Mouse (Mus musculus): ENCODE data around the gene Gm17622. TPM values are rescaled to one million over a fixed set of nuclear protein-coding genes. Genes with fewer than 3 reads are reported as not detected.

The Gm17622 gene
- polyA plus RNA-seq, 1 experiment from 2014 or later = not detected

DNA sequence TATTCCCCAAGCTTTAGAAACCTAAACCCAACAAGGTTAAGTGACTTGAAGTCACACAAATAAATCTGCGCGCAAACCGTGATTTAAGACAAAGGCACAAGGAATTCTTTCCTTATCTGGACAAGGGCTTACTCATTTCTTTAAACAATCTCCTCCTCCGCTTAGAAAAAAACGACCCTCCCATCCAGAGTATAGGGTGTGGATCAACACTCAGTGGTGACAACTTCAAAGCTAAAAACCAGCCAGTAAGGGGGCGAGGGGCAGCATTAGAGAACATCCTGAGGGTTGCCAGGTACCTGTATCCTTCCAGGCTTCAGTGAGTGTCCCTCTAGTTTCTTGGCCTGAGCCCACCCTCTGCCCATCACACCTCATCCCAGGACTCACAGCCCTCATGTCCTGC, 20.0 kb upstream of the Gm17622 start:
- no peak overlapping the region for H3K27ac ChIP-seq
- ATAC-seq (ENCODE audit: insufficient number of reproducible peaks, low FRiP score, low TSS enrichment, low read depth) = no peak
- no peak overlapping the region for H3K9ac ChIP-seq

GRCm38 (mm10) chr13:96470957-96471356, 19.6 kb upstream of the Gm17622 start, which contains the start of gene Ankdd1b:
Gene Ankdd1b, minus strand, starts transcription at chr13:96471198.
- Histone ChIP-seq H3K27ac (no peak within 1 kb of the TSS), H3K9ac (no peak within 1 kb of the TSS), H3K36me3 (no peaks in the 10 kb centered on the region), H3K4me1 (peaks cover 3% of the 10 kb centered on the region; the same call in 1 of the 2 replicates), H3K4me3 (no peak within 1 kb of the TSS), H3K27me3 (no peaks in the 10 kb centered on the region), H3K4me2 (no peak within 1 kb of the TSS), H3K9me3 (no peaks in the 10 kb centered on the region)
- no peak for ATAC-seq (ENCODE audit: insufficient number of reproducible peaks, low FRiP score, low TSS enrichment, low read depth)
- 80% methylated on average over 14 of the region's 14 CpGs for WGBS

More for the DNA sequence above, 20.0 kb upstream of the Gm17622 start:
- H3K36me3 ChIP-seq = no peaks in the 10 kb centered on the region
- peaks cover 3% of the 10 kb centered on the region; the same call in 1 of the 2 replicates for H3K4me1 ChIP-seq
- H3K9me3 ChIP-seq = no peaks in the 10 kb centered on the region
- no peak overlapping the region for H3K4me2 ChIP-seq
- H3K27me3 ChIP-seq = no peaks in the 10 kb centered on the region
- 82% methylated on average over 6 of the region's 6 CpGs for WGBS
- no peak overlapping the region for H3K4me3 ChIP-seq

DNA sequence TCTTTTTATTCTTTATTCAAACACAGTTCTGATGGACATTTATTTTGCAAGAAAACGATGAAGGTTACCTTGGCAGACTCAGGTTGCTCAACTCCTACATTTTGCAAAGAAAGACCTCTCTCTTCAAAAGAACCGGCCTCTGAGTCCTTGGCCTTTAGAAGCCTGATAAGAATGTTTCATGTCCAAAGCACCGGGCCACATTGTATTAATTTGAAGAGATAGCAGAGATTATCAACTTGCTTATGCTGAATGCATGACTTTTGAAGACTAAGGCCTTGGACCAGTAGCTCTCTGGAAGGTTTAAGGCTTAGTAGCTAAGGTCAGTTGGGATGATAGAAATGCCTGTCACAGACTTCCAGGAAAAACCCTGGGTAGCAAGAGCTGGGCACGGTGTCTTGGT, 13.3 kb upstream of the Gm17622 start:
- Histone ChIP-seq H3K4me1 (no peaks in the 10 kb centered on the region), H3K9ac (no peak overlapping the region), H3K9me3 (no peaks in the 10 kb centered on the region), H3K27me3 (no peaks in the 10 kb centered on the region), H3K36me3 (0 out of 2 replicates have a peak, but pooled peaks cover 3% of the 10 kb centered on the region), H3K4me3 (no peak overlapping the region), H3K4me2 (no peak overlapping the region), H3K27ac (no peak overlapping the region)
- ATAC-seq (ENCODE audit: insufficient number of reproducible peaks, low FRiP score, low TSS enrichment, low read depth) = no peak
- WGBS = 91% methylated on average over 4 of the region's 4 CpGs

DNA sequence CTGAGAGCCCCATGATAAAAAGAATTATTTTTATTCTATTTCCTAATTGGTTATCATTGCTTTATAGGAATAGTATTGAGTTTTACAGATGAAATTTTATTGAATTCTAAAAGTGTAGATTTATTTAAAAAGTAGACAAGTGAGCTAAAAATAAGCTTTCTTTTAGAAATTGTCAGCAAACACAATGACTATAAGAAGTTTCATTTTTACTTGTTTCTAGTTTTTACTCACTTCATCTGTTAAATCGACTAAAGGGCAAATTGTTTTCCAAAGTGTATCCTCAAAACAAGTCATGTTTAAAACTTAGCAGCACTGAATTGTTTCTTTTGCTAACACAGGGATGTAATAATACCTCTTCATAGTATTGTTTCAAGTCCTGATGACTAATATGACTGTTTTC, 11.5 kb upstream of the Gm17622 start:
- Histone ChIP-seq H3K27ac (no peak overlapping the region), H3K9ac (no peak overlapping the region), H3K4me1 (no peaks in the 10 kb centered on the region), H3K4me3 (no peak overlapping the region), H3K27me3 (no peaks in the 10 kb centered on the region), H3K4me2 (no peak overlapping the region), H3K9me3 (no peaks in the 10 kb centered on the region), H3K36me3 (peaks cover 10% of the 10 kb centered on the region; the same call in 1 of the 2 replicates)
- no peak for ATAC-seq (ENCODE audit: insufficient number of reproducible peaks, low FRiP score, low TSS enrichment, low read depth)
- 84% methylated on average over 1 of the region's 1 CpGs for whole genome bisulfite sequencing

DNA sequence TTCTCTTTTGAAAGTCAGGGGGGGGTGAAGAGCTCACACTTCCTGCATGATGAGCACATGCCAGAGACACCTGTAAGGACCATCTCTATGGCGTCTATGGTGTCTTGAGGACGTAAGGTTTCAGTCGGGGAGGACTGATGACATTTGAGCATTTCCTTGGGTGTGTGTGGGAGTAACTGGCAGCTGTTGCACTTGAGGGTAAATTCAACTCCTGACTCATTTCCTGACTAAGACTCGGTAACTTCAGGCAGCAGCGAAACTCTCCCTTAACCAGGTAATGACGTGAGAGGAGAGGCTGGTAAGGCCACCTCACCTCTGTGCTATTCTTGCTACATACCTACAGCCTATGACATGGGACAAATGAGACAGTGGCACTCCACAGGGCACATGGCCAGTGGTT, 3.3 kb upstream of the Gm17622 start:
- 84% methylated on average over 6 of the region's 6 CpGs for WGBS

DNA sequence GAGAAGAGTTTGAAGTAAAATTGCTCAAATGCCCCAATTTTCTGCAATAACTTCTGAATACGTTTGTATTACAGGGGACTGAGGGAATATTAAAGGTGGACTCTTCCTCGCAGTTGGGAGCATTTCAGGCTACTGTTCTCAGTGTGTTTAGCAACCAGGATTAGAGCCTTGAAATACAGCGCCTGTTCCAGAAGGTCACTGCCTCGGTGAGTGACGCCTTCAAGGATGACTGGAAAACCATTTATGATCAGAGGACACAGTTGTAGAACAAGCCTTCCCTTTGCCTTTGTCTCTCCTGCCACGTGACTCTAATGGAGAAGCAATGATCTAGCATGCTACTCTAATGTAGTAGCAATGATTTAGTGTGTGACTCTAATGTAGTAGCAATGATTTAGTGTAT, 2.6 kb upstream of the Gm17622 start:
- H3K4me3 ChIP-seq = no peak overlapping the region
- no peak overlapping the region for H3K9ac ChIP-seq
- no peaks in the 10 kb centered on the region for H3K4me1 ChIP-seq
- H3K9me3 ChIP-seq = no peaks in the 10 kb centered on the region
- 89% methylated on average over 6 of the region's 6 CpGs for WGBS
- H3K27me3 ChIP-seq = no peaks in the 10 kb centered on the region
- H3K4me2 ChIP-seq = no peak overlapping the region
- peaks cover 28% of the 10 kb centered on the region for H3K36me3 ChIP-seq
- no peak for ATAC-seq (ENCODE audit: insufficient number of reproducible peaks, low FRiP score, low TSS enrichment, low read depth)
- no peak overlapping the region for H3K27ac ChIP-seq

More for the DNA sequence above, 3.3 kb upstream of the Gm17622 start:
- Histone ChIP-seq H3K27ac (no peak overlapping the region), H3K36me3 (peaks cover 28% of the 10 kb centered on the region), H3K4me2 (no peak overlapping the region), H3K4me3 (no peak overlapping the region), H3K9me3 (no peaks in the 10 kb centered on the region), H3K27me3 (no peaks in the 10 kb centered on the region), H3K9ac (no peak overlapping the region), H3K4me1 (no peaks in the 10 kb centered on the region)
- ATAC-seq (ENCODE audit: insufficient number of reproducible peaks, low FRiP score, low TSS enrichment, low read depth) = no peak

GRCm38 (mm10) chr13:96496630-96497029, 6.1 kb downstream of the Gm17622 start:
- Histone ChIP-seq H3K9ac (no peak overlapping the region), H3K4me2 (no peak overlapping the region), H3K27me3 (no peaks in the 10 kb centered on the region), H3K36me3 (peaks cover 11% of the 10 kb centered on the region), H3K4me3 (no peak overlapping the region), H3K9me3 (no peaks in the 10 kb centered on the region), H3K4me1 (no peaks in the 10 kb centered on the region), H3K27ac (no peak overlapping the region)
- WGBS = 73% methylated on average over 8 of the region's 8 CpGs
- no peak for ATAC-seq (ENCODE audit: insufficient number of reproducible peaks, low FRiP score, low TSS enrichment, low read depth)

DNA sequence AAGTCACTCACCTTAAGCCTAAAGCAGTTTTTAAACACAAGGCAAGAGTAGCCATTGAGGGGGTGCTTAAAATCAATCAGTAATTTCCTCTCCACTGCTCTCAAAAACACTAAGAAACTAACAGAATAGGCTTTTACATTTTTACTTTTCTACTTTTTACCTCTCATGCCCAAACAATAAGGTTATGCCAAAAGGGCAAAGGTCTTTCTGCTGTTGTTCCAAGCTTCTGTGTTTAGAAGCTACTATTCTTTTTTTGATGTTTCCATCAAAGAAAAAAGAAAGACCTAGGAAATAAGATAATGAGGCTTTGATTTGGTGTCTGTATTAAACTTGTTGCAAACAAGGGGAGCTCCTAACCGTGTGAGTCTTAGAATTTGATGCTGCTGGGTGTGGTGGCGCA, 9.4 kb downstream of the Gm17622 start:
- Histone ChIP-seq H3K27me3 (no peaks in the 10 kb centered on the region), H3K4me2 (no peak overlapping the region), H3K27ac (no peak overlapping the region), H3K36me3 (peaks cover 14% of the 10 kb centered on the region), H3K9ac (no peak overlapping the region), H3K9me3 (no peaks in the 10 kb centered on the region), H3K4me3 (no peak overlapping the region), H3K4me1 (no peaks in the 10 kb centered on the region)
- WGBS = 80% methylated on average over 2 of the region's 2 CpGs
- no peak for ATAC-seq (ENCODE audit: insufficient number of reproducible peaks, low FRiP score, low TSS enrichment, low read depth)

- no peaks in the 10 kb centered on the region for H3K9me3 ChIP-seq
- no peak overlapping the region for H3K9ac ChIP-seq
- H3K4me1 ChIP-seq = no peaks in the 10 kb centered on the region
- H3K4me2 ChIP-seq = no peak overlapping the region
- WGBS = 81% methylated on average over 4 of the region's 4 CpGs
- H3K4me3 ChIP-seq = no peak overlapping the region
- peaks cover 6% of the 10 kb centered on the region for H3K36me3 ChIP-seq
- no peaks in the 10 kb centered on the region for H3K27me3 ChIP-seq
- no peak for ATAC-seq (ENCODE audit: insufficient number of reproducible peaks, low FRiP score, low TSS enrichment, low read depth)
- H3K27ac ChIP-seq = no peak overlapping the region
Observed at GRCm38 (mm10) chr13:96505661-96506060, 15.1 kb downstream of the Gm17622 start.

DNA sequence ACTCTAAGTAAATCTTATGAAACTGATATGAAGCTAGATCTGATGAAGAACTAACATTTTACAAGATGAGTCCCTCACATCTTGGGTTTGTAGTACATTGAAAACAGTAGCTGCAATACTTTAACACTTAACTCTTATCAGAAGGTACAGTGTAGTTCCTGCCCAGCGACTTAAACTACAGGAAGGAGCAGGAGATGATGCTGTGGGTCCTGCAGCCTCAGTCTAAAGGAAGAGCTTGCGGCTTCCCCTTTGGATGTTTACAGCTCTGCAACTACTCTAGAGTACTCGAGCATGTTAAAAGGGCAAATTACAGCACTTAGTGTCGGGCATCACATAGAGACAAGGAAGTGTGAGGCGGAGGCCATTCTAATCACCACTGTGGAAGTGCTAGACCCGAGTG, 15.8 kb downstream of the Gm17622 start:
- Histone ChIP-seq H3K4me3 (no peak overlapping the region), H3K27me3 (no peaks in the 10 kb centered on the region), H3K9ac (no peak overlapping the region), H3K36me3 (peaks cover 3% of the 10 kb centered on the region; the same call in 1 of the 2 replicates), H3K4me2 (no peak overlapping the region), H3K27ac (no peak overlapping the region), H3K9me3 (no peaks in the 10 kb centered on the region), H3K4me1 (no peaks in the 10 kb centered on the region)
- ATAC-seq (ENCODE audit: insufficient number of reproducible peaks, low FRiP score, low TSS enrichment, low read depth) = no peak
- WGBS = 72% methylated on average over 6 of the region's 6 CpGs

DNA sequence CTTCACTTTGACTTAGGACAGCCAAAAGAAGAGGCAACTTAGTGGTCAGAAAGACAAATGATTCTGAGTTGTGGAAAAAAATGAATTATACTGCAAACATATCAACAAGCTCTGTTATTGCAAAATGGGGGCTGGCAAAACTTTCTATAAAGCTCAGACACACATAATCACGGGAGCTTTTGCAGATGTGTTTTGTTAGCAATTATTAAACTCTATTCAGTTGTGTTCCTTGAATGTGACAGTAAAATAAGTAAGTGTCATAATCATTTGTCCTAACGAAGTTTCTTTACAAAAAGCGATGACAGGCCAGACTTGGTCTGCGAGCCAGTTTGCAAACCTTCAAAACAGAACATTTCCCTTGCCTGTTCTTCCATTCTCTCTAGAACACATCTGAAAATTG, 17.0 kb downstream of the Gm17622 start:
- no peaks in the 10 kb centered on the region for H3K9me3 ChIP-seq
- H3K4me3 ChIP-seq = no peak overlapping the region
- no peak overlapping the region for H3K4me2 ChIP-seq
- WGBS = 81% methylated on average over 4 of the region's 4 CpGs
- H3K36me3 ChIP-seq = peaks cover 3% of the 10 kb centered on the region; the same call in 1 of the 2 replicates
- no peak for ATAC-seq (ENCODE audit: insufficient number of reproducible peaks, low FRiP score, low TSS enrichment, low read depth)
- H3K27me3 ChIP-seq = no peaks in the 10 kb centered on the region
- H3K4me1 ChIP-seq = no peaks in the 10 kb centered on the region
- H3K9ac ChIP-seq = no peak overlapping the region
- no peak overlapping the region for H3K27ac ChIP-seq

DNA sequence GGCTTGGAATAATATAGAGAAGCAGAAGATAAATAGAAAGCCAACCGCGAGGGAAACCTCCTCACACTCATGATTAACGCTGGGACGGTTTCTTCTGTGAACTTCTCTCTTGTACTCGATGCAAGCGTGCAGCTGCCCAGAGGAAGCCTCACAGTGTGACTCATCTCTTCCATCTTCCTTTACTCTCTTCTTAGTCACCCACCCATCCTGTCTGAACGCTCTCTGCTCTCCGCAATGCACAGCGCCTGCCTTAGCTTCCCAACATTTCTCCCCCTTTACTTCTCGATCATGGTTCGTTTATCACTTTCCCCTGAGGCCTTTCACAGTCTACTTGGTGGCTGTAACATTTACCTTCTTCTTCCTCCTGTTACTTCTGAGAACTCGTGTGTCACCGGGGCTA, 20.1 kb downstream of the Gm17622 start:
- H3K9ac ChIP-seq = no peak overlapping the region
- H3K27ac ChIP-seq = no peak overlapping the region
- H3K4me1 ChIP-seq = no peaks in the 10 kb centered on the region
- H3K27me3 ChIP-seq = no peaks in the 10 kb centered on the region
- H3K36me3 ChIP-seq = peaks cover 2% of the 10 kb centered on the region; the same call in 1 of the 2 replicates
- ATAC-seq (ENCODE audit: insufficient number of reproducible peaks, low FRiP score, low TSS enrichment, low read depth) = no peak
- WGBS = 65% methylated on average over 13 of the region's 13 CpGs
- no peak overlapping the region for H3K4me2 ChIP-seq
- H3K4me3 ChIP-seq = no peak overlapping the region
- H3K9me3 ChIP-seq = no peaks in the 10 kb centered on the region

DNA sequence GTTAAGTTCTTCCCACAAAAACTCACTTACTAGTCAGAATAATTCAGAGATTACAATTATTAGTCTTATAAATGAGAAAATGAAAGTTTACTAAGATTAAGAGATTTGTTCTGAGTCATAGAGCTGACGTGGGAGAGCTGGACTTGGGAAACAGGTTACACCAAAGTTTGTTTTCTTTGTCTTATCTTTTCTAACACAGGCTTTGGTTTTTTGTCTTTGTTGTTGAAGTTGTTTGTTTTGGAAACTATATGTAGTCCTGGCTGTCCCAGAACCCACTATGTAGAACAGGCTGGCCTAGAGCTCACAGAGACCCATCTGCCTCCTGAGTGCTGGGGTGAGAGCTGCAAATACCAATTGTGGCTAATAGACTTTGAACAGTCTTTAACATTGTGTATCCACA, 20.7 kb downstream of the Gm17622 start:
- H3K4me1 ChIP-seq = no peaks in the 10 kb centered on the region
- H3K4me3 ChIP-seq = no peak overlapping the region

More for the DNA sequence above, 20.7 kb downstream of the Gm17622 start:
- no peaks in the 10 kb centered on the region for H3K9me3 ChIP-seq
- no peak for ATAC-seq (ENCODE audit: insufficient number of reproducible peaks, low FRiP score, low TSS enrichment, low read depth)
- no peaks in the 10 kb centered on the region for H3K27me3 ChIP-seq
- no peak overlapping the region for H3K9ac ChIP-seq
- WGBS = 66% methylated on average over 1 of the region's 1 CpGs
- peaks cover 4% of the 10 kb centered on the region; the same call in 1 of the 2 replicates for H3K36me3 ChIP-seq
- H3K27ac ChIP-seq = no peak overlapping the region
- no peak overlapping the region for H3K4me2 ChIP-seq
